Mouse (Mus musculus) c-Kit-positive CD71-negative TER-119-negative erythroid progenitor cells, embryonic 14.5 days (primary cell): ENCODE data around the gene Peg3.
"Not testable (repeated sequence)": the region's sequence is repeated elsewhere in the genome, so short reads cannot be mapped to it uniquely, and the experiment has no call there.

ENCODE experiments used
- DNase-seq: peaks from one replicate; pipeline ENCODE4 v3.0.0-alpha.2; 2013; ENCODE audit warnings: low read depth

The Peg3 gene

DNA sequence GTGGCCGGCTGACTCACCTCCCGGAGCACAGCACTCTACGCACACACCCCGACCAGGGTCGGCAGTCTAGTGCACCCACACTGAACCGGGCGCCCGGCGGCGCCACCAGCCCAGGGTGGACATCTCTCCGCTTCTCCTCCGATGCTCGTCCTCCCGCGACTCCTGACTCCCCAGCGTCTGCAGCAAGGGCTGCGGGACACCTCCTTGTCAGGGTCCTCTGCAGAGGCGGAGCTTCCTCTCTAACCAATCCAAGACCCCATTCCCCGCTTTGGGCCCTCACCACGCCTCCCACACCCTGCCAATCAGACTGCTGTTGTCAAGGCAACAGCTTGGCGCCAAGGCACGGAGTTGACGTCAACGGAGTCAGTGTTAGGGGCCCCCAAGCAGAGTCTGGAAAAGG, at the start of gene Peg3, which contains the start of gene Usp29:
TSS of gene Peg3 (minus strand) at position 191 of the 400 bp plus-strand sequence.
TSS of gene Usp29 (plus strand) at position 338 of the 400 bp plus-strand sequence.
- DNase-seq = peak; percentile 42

DNA sequence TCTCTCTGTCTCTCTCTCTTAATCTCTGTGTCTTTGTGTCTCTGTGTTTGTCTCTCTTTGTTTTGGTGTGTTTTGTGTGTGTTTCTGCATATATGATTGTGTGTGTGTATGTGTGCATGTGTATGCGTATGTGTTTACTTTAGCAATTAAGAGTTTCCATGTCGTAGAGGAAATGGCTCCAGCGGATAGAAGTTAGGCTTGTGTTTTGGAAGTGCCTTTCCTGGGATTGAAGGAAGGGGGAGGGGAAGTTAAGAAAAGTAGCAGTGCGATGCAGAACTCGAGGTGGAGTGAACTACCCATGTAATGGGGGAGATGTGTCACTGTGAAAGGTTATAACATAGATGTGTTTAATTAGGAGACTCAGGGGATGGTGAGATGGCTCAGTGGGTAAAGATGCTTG, 48.9 kb upstream of the Peg3 start:
- DNase-seq = no peak

DNA sequence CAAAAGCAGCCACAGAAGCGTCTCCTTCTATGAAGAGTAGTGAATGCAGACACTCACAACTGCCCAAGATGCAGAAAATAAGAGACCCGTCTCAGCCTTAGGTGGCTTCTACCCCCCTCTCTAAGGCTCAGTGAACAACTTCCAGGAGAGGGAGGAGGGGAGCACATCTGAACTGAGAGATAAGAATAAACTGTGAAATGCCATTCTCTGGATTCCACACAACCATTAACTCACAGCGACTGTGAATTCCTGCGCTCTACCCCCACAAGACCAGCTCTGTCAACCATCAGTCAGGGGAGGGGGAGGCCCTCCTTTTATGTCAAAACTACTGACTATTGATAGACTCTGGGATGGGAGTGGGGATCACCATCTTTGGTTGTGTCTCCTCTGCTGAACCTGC, 47.5 kb upstream of the Peg3 start:
- no peak for DNase-seq

DNA sequence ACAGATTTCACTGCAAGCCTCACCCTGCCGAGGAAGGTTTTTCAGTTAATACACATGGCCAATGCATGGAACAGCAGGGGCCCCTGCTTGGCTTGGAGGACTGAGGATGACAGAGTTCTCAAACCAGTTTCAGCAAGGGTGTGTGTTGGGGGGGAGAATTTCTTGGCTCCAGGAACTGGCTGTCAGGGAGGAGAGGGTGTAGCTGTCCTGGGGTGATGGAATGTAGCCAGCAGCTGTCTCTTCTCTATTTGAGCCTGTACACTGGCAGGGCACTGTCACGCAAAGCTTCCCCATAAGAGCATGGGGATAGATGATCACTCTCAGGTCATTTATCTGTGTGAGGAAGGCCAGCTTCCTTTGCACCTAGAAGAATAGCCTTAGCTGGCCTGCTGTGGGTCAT, 46.9 kb upstream of the Peg3 start:
- no peak for DNase-seq

DNA sequence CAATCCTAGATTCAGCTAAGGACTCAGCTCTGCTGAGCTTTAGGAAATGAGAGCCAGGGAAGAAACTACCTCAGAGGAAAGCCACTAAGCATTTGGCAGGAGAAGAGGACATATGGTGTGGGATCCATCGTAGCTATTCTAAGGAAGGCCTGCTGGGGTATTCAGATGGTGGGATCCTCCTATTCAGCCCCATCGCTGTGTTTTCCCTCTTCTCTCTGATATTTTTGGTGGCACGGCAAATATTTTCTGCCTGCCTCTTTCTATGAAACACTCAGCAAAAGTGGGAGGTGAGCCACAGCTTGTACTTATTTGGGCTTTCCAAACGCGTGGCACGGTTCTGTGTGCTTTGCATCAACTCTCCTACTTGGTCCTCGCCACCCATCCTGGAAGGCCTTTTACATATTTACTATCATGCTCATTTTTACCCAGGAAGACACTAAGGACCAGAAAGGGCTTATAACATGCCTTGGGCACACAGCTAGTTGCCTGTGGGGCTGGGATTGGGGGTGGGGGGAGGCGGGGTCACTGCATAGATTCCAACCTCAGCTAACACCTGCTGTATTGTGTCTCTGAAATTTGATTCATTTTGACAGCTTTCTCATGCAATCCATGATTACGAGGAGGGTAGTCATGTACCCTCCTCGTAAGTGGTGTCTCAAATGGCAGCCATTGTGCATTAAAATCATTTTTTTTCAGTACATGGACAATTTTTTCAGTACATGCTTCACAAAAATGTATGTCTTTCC, 46.3 kb upstream of the Peg3 start:
- no peak for DNase-seq

DNA sequence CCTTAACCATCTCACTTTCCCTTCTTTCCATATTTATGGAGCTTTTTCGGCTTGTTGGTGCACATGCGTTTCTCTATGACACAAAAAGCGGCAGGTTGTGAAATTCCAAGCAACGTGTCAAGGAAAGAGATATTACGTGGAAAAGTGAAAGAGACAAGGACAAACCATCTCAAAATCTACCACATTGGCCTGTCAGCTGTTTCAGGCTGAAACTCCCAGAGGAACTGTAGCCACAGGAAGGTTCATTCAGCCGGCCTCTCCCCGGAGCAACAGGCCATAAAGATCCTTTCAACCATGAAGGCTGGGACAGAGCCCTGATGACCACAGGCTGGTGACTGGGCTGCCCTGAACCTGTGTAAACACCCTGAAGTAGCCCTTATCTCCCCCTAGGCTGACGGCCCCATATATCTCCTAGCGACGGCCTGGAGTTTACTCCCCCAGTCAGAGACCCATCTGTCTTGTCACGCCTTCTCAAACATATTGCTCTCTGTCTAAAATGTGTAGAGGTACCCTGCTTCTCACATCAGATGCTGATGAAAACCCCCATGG, 43.7 kb upstream of the Peg3 start:
- DNase-seq = not testable (repeated sequence)

DNA sequence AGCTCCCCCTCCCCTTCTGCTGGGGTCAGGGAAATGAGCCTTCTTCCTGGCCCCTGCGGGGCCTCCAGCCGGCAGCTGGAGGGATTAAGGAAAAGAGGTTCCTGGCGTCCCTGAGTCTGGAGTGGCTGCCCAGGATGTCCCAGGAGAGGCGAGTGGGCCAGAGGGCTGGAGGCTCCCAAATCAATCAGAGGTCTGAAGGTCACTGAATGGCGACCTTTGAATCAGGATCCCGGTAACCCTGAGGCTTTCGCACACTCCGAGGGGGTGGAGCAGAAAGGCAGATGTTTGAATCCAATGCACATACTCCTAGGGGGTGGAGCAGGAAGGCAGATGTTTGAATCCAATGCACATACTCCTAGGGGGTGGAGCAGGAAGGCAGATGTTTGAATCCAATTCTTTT, 40.1 kb upstream of the Peg3 start:
- DNase-seq = no peak

DNA sequence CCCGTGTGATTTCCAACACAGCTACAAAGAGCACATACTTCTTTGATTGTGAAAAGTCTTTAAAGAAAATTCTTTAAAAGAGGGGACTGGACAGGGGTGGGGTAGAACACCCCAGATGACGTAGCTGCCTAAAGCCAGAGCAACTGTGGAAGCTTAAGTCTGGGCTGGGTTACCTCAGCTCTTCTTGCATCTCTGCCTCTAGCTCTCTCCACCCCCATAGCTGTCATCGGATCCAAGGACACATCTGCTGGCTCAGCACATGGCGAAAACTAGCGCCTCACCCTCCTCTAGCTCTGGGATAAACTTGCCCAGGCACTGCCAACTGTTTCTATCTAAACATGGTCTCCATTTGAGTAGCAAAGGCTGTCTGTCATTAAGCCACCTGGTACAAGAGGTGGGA, 35.0 kb upstream of the Peg3 start:
- DNase-seq = no peak

DNA sequence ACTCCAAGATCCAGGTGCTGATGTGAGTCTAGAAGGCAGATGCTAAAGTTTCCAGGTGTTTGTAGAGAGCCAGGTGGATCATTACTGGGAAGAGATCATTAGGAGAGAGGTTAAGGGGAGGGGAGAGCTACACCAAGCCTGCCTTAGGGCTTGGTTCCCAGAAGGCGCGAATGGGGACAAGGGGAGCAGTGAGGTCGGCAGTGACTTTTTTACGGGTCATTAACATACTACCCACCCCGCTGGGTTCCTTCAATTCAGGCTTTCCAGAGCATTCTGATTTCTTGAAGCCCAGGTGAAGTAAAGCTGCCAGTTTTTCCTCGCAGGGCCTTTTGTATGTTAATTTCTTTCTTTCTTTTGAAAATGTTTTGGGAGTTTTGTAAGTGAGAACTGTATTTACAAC, 29.9 kb upstream of the Peg3 start:
- no peak for DNase-seq

DNA sequence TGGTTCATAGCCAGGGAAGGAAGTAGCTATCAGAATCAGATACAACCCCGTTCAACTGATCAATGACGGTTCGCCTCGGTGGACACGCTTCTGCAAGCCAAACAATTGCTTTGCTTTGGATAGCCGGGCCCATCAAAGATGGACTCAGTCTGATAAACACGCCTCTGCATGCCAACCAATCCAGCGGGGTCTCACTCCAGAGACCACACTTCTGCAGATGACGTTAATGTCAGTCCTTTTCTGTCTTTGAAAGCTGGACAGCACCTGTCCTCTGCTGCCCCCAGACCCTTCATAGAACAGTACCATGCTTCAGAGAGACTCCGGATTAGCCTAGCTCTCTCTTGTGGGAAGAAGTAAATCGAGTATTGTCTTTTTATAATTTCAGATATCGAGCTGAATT, 29.5 kb upstream of the Peg3 start:
- DNase-seq = no peak

DNA sequence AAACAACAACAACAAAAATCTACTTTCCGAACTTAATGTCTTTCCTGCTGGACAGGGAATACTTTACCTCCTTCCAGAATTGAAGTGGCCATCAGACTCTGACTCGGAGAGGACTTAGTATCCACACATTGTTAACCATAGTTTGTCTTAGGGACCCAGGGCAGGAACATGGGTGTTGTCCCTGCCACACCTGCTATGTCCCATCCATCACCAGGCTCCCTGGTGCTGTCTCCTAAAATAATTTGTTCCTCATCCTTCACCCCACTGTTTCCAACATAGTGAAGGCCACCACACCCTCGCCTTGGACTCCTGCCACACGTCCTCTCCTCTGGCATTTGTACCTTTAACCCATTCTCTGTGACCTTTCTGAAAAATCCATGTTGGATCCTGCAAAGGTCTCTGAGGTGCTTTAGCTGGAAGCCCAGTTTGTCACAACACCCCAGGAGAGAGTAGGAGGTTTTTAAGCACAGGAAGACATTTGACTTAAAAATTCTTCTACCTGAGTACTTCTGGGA, 26.6 kb upstream of the Peg3 start:
- no peak for DNase-seq

DNA sequence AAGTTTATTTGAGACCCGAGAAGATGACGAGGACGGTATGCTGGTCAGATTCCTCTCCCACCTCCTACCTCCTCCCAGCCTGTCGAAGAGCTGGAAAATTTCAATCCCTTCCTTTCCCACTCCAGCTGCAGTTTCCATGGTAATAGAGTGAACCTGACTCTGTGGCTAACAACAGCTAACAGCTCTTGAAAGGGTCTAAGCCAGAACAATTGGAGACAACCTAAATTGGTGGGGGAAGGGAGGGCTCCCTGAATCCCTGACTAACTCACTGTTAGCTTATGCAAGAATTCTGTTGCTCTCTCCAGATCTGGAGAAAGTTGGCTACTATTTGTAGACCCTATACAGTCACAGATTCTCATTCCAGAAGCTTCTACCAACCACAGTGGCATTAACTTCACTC, 23.2 kb upstream of the Peg3 start:
- no peak for DNase-seq

DNA sequence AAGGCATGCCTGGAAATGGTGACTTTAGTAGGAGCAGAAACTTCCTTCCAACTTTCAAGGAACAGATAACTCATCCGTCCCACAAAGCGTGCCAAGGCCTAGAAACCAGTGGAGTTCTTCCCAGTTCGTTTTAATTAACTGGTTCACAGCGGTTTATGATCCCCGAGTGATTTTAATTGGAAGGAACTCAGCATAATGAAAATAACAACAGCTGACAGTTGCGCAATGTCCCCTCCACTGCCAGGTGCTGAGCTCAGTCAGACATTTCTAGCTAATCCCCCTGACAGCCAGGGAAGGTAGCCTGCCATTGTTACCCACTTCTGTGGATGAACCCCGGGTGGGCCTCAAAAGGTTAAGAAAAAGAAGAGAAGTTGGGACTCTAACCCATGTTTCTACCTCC, 19.0 kb upstream of the Peg3 start:
- DNase-seq = no peak

DNA sequence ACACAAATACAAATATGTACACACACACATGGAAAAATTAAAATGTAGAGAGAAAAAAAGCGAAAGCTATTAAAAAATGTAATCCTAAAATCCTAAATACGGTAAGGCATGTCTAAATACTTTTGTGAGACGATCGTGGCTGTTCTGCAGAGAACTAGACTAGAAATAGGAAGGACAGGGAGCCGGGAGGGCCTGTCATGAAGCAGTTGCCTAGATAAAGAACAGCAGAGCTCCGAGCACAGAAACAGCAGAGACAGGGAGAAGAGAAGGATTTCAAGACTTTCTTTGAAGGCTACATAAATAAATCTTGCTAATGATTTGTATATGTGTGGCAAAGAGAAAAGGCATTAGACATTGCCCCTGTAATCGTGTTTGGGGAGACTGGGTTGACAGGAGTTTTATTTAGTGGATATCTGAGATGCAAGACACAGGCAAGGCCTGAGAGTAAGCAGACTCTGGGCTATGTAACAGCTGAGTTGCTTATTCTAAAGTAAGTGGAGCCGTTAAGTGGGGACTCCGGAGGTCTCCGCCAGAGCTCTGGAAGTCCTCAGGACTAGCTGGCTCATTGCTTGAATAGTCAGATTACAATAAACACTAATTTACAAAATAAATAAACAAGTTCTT, 14.2 kb upstream of the Peg3 start:
- no peak for DNase-seq

DNA sequence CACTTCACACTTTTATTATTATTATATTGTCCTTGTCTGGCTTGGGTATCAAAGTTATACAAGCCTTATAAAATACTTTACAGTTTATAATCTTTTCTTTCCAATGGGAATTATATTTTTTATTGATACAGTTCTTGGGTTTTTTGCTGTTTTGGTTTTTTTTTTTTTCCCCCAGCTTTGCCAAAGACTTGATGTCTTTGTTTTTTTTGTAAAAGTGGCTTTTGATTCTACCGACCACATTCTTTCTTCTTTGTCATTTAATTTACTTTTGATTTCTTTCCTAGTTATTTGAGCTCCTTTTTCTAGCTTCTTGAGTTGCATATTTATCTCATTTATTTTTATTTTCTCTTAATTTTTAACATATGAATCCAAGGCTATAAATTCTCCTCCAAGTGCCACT, 5.8 kb upstream of the Peg3 start:
- DNase-seq = no peak

DNA sequence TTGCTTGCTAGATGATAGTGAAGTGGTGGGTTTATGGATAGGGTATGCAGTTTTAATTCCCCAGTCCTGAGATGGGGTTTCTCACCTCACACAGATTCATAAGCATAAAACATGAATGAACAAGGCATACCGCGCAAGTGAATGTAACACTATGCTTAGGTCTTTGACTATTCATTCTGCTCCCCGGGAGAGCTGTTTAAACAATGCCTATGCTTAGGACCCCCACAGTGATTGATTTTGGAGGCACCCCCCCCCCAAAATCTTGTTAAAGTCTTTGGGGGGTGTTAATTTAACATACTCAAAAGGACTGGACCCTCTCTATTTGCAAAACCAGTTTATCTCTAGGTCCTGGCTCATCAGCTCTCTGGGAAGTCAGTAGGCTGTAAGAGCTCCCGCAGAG, 1.7 kb upstream of the Peg3 start:
- DNase-seq = no peak

DNA sequence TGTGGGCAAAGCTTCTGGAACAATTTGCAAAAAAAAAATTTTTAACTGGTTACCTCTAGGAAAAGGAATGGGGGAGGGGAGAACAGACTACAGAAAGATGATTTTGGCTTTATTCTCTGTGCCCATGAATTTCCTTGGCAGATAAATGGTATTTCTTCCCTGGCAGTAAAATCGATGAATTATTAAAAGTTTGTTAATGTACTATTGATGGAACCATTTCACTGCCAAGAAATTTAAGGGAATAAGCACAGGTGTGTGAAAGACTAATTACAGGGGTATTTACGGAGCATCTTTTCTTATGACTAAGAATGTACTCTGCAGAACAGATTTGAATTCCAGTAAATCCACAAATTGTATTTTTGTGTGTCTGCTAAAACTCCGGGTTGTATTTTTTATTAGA, 1.1 kb upstream of the Peg3 start:
- no peak for DNase-seq

DNA sequence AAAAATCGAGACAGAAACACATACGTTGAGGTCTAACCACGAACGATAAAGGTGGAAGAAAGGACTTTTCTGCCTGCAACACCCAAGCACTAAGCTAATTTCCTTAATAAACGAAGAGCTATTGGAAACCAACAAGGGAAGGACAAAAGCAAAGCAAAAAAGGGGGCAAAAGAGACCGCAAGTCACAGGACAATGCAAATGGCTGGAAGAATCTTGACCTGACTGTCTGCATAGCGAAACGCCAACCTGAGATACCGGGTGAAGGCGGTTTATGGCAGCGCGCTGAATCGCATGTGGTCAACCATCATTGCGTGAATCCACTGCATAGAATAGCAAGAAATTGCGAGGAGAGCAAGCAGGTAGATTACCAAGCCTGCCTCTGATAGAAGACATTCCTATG, 570 bp upstream of the Peg3 start:
- no peak for DNase-seq

DNA sequence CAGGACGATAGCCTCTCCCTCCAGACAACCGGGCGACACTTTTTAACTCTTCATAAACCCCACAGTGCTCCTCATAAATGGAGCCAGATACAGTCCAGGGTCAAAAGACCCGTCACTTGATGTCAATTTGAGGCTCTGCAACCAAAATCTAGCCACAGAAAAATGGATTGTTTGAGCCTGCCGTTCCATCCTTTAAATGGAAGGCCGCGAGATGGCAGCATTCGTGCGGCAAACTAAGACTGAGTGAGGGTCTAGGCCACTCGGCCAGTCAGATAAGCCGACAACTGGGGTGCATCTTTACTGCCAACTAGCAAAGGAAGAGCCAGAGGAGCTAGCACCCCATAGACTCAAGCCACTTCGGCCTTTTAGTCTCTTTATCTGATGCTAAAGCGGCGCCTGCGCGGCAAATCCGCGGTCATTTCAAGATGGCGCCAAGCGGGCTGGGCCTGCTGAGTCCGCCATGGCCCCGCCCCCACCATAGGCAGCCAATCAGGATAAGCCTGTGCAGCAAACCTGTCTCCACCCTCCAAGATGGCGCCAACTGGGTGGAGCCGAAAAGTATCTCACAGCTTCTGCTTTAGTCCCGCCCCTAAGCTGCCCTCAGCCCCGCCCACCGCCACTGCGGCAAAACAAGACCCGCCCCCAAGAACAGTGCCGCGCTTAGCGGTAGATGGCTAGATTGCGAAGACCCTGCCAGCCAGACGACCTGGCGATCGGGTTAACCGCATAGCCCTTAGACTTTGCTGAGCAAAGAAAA, 992 bp downstream of the Peg3 start:
- peak; percentile 70 for DNase-seq

DNA sequence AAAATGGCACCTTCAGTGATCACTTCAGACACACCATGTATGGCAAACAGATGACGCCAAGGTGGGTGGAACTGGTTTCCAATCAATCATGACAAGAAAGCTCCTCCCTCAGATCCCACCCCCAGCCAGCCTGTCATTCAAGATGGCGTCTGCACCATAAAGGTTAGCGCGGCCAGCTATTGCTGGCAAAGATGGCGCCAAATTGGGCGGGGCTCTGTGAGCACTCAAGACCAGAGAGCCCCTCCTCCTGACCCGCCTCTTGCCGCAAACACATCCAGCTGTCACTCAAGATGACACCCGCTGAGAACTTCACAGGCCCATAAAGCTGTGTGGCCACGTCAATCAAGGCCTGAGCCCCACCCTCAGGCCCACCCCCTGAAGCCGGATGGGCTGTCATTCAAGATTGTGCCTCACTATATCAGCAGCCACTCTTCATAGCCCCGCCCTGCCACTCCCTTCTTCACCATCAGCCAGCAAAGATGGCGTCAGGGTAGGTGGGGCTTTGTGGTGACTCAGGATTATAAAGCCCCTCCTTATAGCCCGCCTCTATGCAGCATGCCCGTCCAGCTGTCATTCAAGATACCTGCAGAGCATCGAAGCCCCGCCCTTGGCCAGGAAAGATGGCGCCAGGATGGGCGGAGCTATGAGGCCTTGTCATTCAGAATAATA, 1.8 kb downstream of the Peg3 start:
- peak; percentile 75 for DNase-seq

DNA sequence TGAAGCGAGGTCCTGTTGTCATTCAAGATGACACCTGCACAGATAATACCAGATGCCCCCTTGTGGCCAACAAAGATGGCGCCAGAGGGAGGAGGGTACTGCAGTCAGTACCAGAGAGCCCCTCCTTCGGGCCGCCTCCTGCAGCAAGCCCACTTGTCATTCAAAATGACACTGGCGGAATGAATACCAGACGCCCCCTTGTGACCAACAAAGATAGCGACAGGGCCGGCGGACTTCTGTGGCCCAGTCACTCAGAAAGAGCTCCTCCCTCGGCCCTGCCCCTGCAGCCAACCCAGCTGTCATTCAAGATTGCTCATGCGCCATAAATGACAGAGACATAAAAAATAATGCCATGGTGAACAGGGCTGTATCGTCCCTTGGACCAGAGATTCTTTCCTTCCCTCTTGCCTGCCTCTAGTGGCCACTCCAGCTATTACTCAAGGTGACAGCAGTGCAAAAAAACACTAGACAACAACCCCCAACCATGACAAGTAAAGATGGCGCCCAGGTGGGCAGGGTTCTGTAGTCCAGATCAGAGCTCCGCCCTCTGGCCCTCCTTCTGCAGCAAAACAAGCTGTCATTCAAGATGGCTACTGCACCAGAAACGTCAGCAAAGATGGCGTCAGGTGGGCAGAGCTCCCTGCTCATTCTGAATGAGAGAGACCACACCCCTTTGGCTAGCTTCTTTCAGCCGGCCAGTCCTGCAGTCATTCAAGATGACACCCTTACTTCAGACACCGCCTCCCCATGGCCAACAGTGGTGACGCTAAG, 2.7 kb downstream of the Peg3 start:
- DNase-seq = peak; percentile 53
